Mouse (Mus musculus): ENCODE results near the gene Ltbp3.

- no peak for TF ChIP-seq CTCF (IDR thresholded peaks at IDR 0.05; ENCODE audit: low read depth)
- TF ChIP-seq EP300 (IDR thresholded peaks at IDR 0.05; ENCODE audit: low read depth): peak; percentile 43; the same call in 1 of the 2 replicates
Measured at GRCm38 (mm10) chr19:5724549-5724941, 16.2 kb upstream of the Ltbp3 start.

Data from liver, postnatal 0 days (tissue).